Comparison of ENCODE assay signal across 19 mouse cellular contexts in the genomic region with DNA sequence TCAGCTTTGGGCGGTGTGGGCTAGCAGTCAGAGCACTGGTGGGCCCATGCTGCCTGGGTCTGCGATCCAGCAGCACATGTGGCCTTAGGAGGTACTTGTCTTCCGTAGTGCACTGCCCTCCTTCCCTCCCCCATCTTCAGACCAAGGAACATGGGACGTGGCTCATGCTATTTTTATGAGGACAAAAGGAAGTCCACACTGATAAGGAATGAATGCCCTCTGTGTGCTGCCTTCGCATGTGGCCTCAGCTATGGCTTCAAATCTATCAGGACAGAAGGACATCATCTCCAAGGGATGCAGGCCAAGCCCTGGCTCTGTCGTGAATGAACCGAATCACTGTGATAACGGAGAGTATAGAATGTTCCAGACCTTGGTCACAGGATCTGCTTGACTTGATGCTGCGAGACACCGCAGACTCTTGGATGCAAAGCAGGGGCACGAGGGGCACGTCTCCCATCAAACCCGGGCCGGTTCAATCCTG. TPM values are rescaled to one million over a fixed set of nuclear protein-coding genes. Genes with fewer than 3 reads are reported as not detected.
DNase-seq lines count a peak whose midpoint lies in the region; ATAC-seq and TF ChIP-seq lines count a peak whose summit lies in the region.
"Had no signal": no experiment of that assay in that cellular context is flagged by ENCODE, and none has a peak within 500 bp of the region (broad histone marks: within the 10 kb centered on the region; RNA-seq: fewer than 3 reads in every experiment).

No protein-coding gene starts in this region.

- peak; percentile 67 to 75 for DNase-seq in heart, adult 18-20 months
- no peak for DNase-seq in heart, postnatal 25 days (ENCODE audit: low spot score)
- DNase-seq in embryonic facial prominence, embryonic 10.5 days (ENCODE audit: low spot score): no peak
- peak; percentile 78 for DNase-seq in heart, postnatal 0 days (ENCODE audit: low spot score)
- no peak for DNase-seq in cerebellum, postnatal 10 days
- DNase-seq: adrenal gland, postnatal 10 days; cerebellum, adult 11-12 months; kidney, adult 2 months; kidney, postnatal 4 days; spleen, adult 18-20 months; thymus, postnatal 36 days had no signal

- intact Hi-C loops in heart, postnatal 25 days (cut with DNase I): no loop called here

- H3K4me2 ChIP-seq in heart, postnatal 0 days (ENCODE audit: low read depth, low read length): no peak overlapping the region
- H3K4me2 ChIP-seq in kidney, embryonic 16.5 days (replicated peaks; ENCODE audit: low read depth, low read length): no peak overlapping the region
- H3K4me2 ChIP-seq: embryonic facial prominence, embryonic 12.5 days; hindbrain, embryonic 15.5 days; limb, embryonic 15.5 days; neural tube, embryonic 12.5 days had no signal

- H3K27ac ChIP-seq in embryonic facial prominence, embryonic 10.5 days (replicated peaks): 0 out of 2 replicates have a peak overlapping the region, but pooled peaks have one; percentile 19
- peak overlapping the region; percentile 76 for H3K27ac ChIP-seq in heart, postnatal 0 days (ENCODE audit: low read depth)
- peak overlapping the region; percentile 81 for H3K27ac ChIP-seq in testis, adult 2 months (ENCODE audit: control insufficient read depth, insufficient read depth, low read depth, low read length)
- H3K27ac ChIP-seq in kidney, embryonic 16.5 days (ENCODE audit: low read length): no peak overlapping the region
- H3K27ac ChIP-seq: embryonic facial prominence, embryonic 12.5 days; hindbrain, embryonic 15.5 days; limb, embryonic 15.5 days; neural tube, embryonic 12.5 days had no signal

- ATAC-seq in heart, postnatal 0 days (ENCODE audit: insufficient read depth, low read depth): peak; percentile 76
- no peak for ATAC-seq in kidney, embryonic 16.5 days (ENCODE audit: low FRiP score, low TSS enrichment)
- ATAC-seq: forebrain, embryonic 16.5 days; lung, postnatal 0 days had no signal

- H3K27me3 ChIP-seq in embryonic facial prominence, embryonic 10.5 days (replicated peaks; ENCODE audit: low read depth, poor library complexity, severe bottlenecking): no peaks in the 10 kb centered on the region
- no peaks in the 10 kb centered on the region for H3K27me3 ChIP-seq in heart, postnatal 0 days (ENCODE audit: control insufficient read depth, insufficient read depth, low read length)
- no peaks in the 10 kb centered on the region for H3K27me3 ChIP-seq in testis, adult 2 months (ENCODE audit: control insufficient read depth, insufficient read depth, low read length)
- H3K27me3 ChIP-seq in kidney, embryonic 16.5 days (ENCODE audit: insufficient read depth, low read length): no peaks in the 10 kb centered on the region
- H3K27me3 ChIP-seq: embryonic facial prominence, embryonic 12.5 days; hindbrain, embryonic 15.5 days; limb, embryonic 15.5 days; neural tube, embryonic 12.5 days had no signal

- H3K4me3 ChIP-seq in embryonic facial prominence, embryonic 10.5 days: no peak overlapping the region
- no peak overlapping the region for H3K4me3 ChIP-seq in heart, postnatal 0 days (ENCODE audit: low read depth, low read length)
- H3K4me3 ChIP-seq in testis, adult 2 months (ENCODE audit: control insufficient read depth, low read depth, low read length): peak overlapping the region; percentile 48
- no peak overlapping the region for H3K4me3 ChIP-seq in kidney, embryonic 16.5 days (ENCODE audit: low read length)
- H3K4me3 ChIP-seq: embryonic facial prominence, embryonic 12.5 days; hindbrain, embryonic 15.5 days; limb, embryonic 15.5 days; neural tube, embryonic 12.5 days had no signal

- H3K9me3 ChIP-seq in embryonic facial prominence, embryonic 10.5 days: 0 out of 2 replicates have a peak, but pooled peaks cover 2% of the 10 kb centered on the region
- no peaks in the 10 kb centered on the region for H3K9me3 ChIP-seq in heart, postnatal 0 days (replicated peaks; ENCODE audit: control insufficient read depth, low read length)
- H3K9me3 ChIP-seq in kidney, embryonic 16.5 days (ENCODE audit: low read length): no peaks in the 10 kb centered on the region
- H3K9me3 ChIP-seq: embryonic facial prominence, embryonic 12.5 days; hindbrain, embryonic 15.5 days; limb, embryonic 15.5 days; neural tube, embryonic 12.5 days had no signal

- H3K9ac ChIP-seq in heart, postnatal 0 days (replicated peaks; ENCODE audit: low read depth, low read length): no peak overlapping the region
- H3K9ac ChIP-seq in kidney, embryonic 16.5 days (replicated peaks; ENCODE audit: low read length): no peak overlapping the region
- H3K9ac ChIP-seq: embryonic facial prominence, embryonic 12.5 days; hindbrain, embryonic 15.5 days; limb, embryonic 15.5 days; neural tube, embryonic 12.5 days had no signal

- peak; percentile 31; the same call in 1 of the 2 replicates for TF ChIP-seq POLR2A in testis, adult 2 months (IDR thresholded peaks at IDR 0.05; ENCODE audit: control insufficient read depth, low read depth, low read length)

- no peak for TF ChIP-seq CTCF in heart, postnatal 0 days (IDR thresholded peaks at IDR 0.05; ENCODE audit: low read depth)
- TF ChIP-seq CTCF in testis, adult 2 months (IDR thresholded peaks at IDR 0.05; ENCODE audit: control insufficient read depth, insufficient read depth, insufficient replicate concordance, low read depth, low read length): no peak

- 82% methylated on average over 14 of the region's 14 CpGs for WGBS in embryonic facial prominence, embryonic 10.5 days
- WGBS in heart, postnatal 0 days: 16% methylated on average over 14 of the region's 14 CpGs
- 76% methylated on average over 14 of the region's 14 CpGs for WGBS in kidney, embryonic 16.5 days

- H3K36me3 ChIP-seq in embryonic facial prominence, embryonic 10.5 days (replicated peaks): no peaks in the 10 kb centered on the region
- H3K36me3 ChIP-seq in heart, postnatal 0 days (replicated peaks; ENCODE audit: control insufficient read depth, insufficient read depth, low read length): no peaks in the 10 kb centered on the region
- H3K36me3 ChIP-seq in testis, adult 2 months (ENCODE audit: control insufficient read depth, insufficient read depth, low read length): no peaks in the 10 kb centered on the region
- H3K36me3 ChIP-seq in kidney, embryonic 16.5 days (ENCODE audit: insufficient read depth, low read length): 0 out of 2 replicates have a peak, but pooled peaks cover 2% of the 10 kb centered on the region
- H3K36me3 ChIP-seq: embryonic facial prominence, embryonic 12.5 days; hindbrain, embryonic 15.5 days; limb, embryonic 15.5 days; neural tube, embryonic 12.5 days had no signal

- TF ChIP-seq EP300 in heart, postnatal 0 days (IDR thresholded peaks at IDR 0.05; ENCODE audit: low read depth): peak; percentile 85

- peaks cover 16% of the 10 kb centered on the region for H3K4me1 ChIP-seq in embryonic facial prominence, embryonic 10.5 days
- peaks cover 25% of the 10 kb centered on the region for H3K4me1 ChIP-seq in heart, postnatal 0 days (ENCODE audit: control insufficient read depth, insufficient read depth)
- peaks cover 2% of the 10 kb centered on the region for H3K4me1 ChIP-seq in testis, adult 2 months (ENCODE audit: control insufficient read depth, insufficient read depth, low read length)
- H3K4me1 ChIP-seq in kidney, embryonic 16.5 days (ENCODE audit: insufficient read depth, low read length): peaks cover 25% of the 10 kb centered on the region
- H3K4me1 ChIP-seq: hindbrain, embryonic 15.5 days had no signal

RNA-seq across cellular contexts. Expression of gene 6030408B16Rik, which starts 6.5 kb away (rescaled TPM):
- 1 to 10 TPM in 1 of 2 experiments, under 1 TPM in 1; 0.69 to 1.1 TPM for total RNA-seq in heart, adult 18-20 months (2021)
- 1 to 10 TPM; 1.3 to 1.5 TPM for total RNA-seq in heart, postnatal 25 days (2021)
- 0.59 and 0.71 TPM in 2 replicates for polyA plus RNA-seq in embryonic facial prominence, embryonic 10.5 days (2016; fragmentation: Nextera tagmentation; extraction: Ambion mirVana)
- 6.5 and 8.4 TPM in 2 replicates for total RNA-seq in heart, postnatal 0 days (2014; rRNA removed; ENCODE audit: low replicate concordance)
- polyA plus RNA-seq in heart, postnatal 0 days (2015; fragmentation: Nextera tagmentation; extraction: Ambion mirVana): 6.4 and 8.1 TPM in 2 replicates
- polyA plus RNA-seq in testis, adult 2 months (2012; rRNA removed): 8.5 and 10.4 TPM in 2 replicates
- 23.2 and 23.9 TPM in 2 replicates for polyA plus RNA-seq in kidney, embryonic 16.5 days (2015; fragmentation: Nextera tagmentation; extraction: Ambion mirVana)
- polyA plus RNA-seq: hindbrain, embryonic 15.5 days had no signal

RNA-seq across cellular contexts. Expression of gene Atg101, which starts 15.4 kb away (rescaled TPM):
- 10 to 100 TPM; 20.0 to 21.3 TPM for total RNA-seq in heart, adult 18-20 months (2021)
- total RNA-seq in heart, postnatal 25 days (2021): 10 to 100 TPM; 21.5 to 25.0 TPM
- polyA plus RNA-seq in embryonic facial prominence, embryonic 10.5 days (2016; fragmentation: Nextera tagmentation; extraction: Ambion mirVana): 86.5 and 91.5 TPM in 2 replicates
- total RNA-seq in heart, postnatal 0 days (2014; rRNA removed; ENCODE audit: low replicate concordance): 43.7 and 61.6 TPM in 2 replicates
- 48.6 and 53.4 TPM in 2 replicates for polyA plus RNA-seq in heart, postnatal 0 days (2015; fragmentation: Nextera tagmentation; extraction: Ambion mirVana)
- polyA plus RNA-seq in testis, adult 2 months (2012; rRNA removed): 16.4 and 17.5 TPM in 2 replicates
- polyA plus RNA-seq in kidney, embryonic 16.5 days (2015; fragmentation: Nextera tagmentation; extraction: Ambion mirVana): 78.2 and 87.0 TPM in 2 replicates

RNA-seq across cellular contexts. Expression of gene Nr4a1, which starts 45.5 kb away (rescaled TPM):
- total RNA-seq in heart, adult 18-20 months (2021): 10 to 100 TPM in 1 of 2 experiments, 1 to 10 TPM in 1; 7.7 to 10.5 TPM
- 1 to 10 TPM; 5.5 to 6.3 TPM for total RNA-seq in heart, postnatal 25 days (2021)
- polyA plus RNA-seq in embryonic facial prominence, embryonic 10.5 days (2016; fragmentation: Nextera tagmentation; extraction: Ambion mirVana): 4.7 and 5.3 TPM in 2 replicates
- 40.2 and 56.0 TPM in 2 replicates for total RNA-seq in heart, postnatal 0 days (2014; rRNA removed; ENCODE audit: low replicate concordance)
- 7.4 and 8.6 TPM in 2 replicates for polyA plus RNA-seq in heart, postnatal 0 days (2015; fragmentation: Nextera tagmentation; extraction: Ambion mirVana)
- 51.4 TPM in 2 replicates for polyA plus RNA-seq in testis, adult 2 months (2012; rRNA removed)
- 10.8 and 11.9 TPM in 2 replicates for polyA plus RNA-seq in kidney, embryonic 16.5 days (2015; fragmentation: Nextera tagmentation; extraction: Ambion mirVana)

Comparison
In these comparisons a context has a peak if more than half of its experiments do, and no peak if none do; other contexts are left out.
1. DNase-seq: peak in heart, adult 18-20 months (2 of 2) and heart, postnatal 0 days (single experiment); none in heart, postnatal 25 days (single experiment), embryonic facial prominence, embryonic 10.5 days (single experiment) and cerebellum, postnatal 10 days (0 of 2).